Mouse (Mus musculus): Measurements from ENCODE around the gene Cep131.

GRCm38 (mm10) chr11:120040440-120040839, 46.2 kb downstream of the Cep131 start:
- TF ChIP-seq CTCF (IDR thresholded peaks at IDR 0.05; ENCODE audit: control insufficient read depth, insufficient read depth, low read length) = no peak
- TF ChIP-seq POLR2A (IDR thresholded peaks at IDR 0.05; ENCODE audit: borderline replicate concordance, control insufficient read depth, low read depth, low read length) = no peak

Measured in bone marrow, adult 2 months (tissue).